Mouse (Mus musculus) hindbrain, embryonic 13.5 days (tissue): ENCODE results near the gene Slc36a3. TPM values are rescaled to one million over a fixed set of nuclear protein-coding genes. Genes with fewer than 3 reads are reported as not detected.

Experiments used
- ATAC-seq: fragments of 200-750 bp; cut with Nextera tagmentation; 2 replicates; pipeline ENCODE4 v1.8.0; 2017; ENCODE audit warnings: moderate TSS enrichment; ENCODE audit not compliant: low FRiP score
- H3K27ac ChIP-seq: fragments of 300-500 bp; sonication (generic); 2 replicates; pipeline ENCODE4 v1.5.1; 2015; ENCODE audit warnings: inconsistent platforms, mild to moderate bottlenecking, moderate library complexity
- H3K27me3 ChIP-seq: fragments of 300-500 bp; sonication (generic); 2 replicates; pipeline ENCODE4 v1.6.1; 2015; ENCODE audit warnings: mild to moderate bottlenecking, inconsistent platforms
- H3K36me3 ChIP-seq: fragments of 300-500 bp; sonication (generic); 2 replicates; pipeline ENCODE4 v1.6.1; 2015; ENCODE audit warnings: mild to moderate bottlenecking, inconsistent platforms
- H3K4me1 ChIP-seq: fragments of 300-500 bp; sonication (generic); replicated peaks from 2 replicates; pipeline ENCODE4 v1.6.1; 2015; ENCODE audit warnings: inconsistent platforms
- H3K4me2 ChIP-seq: fragments of 300-500 bp; sonication (generic); 2 replicates; pipeline ENCODE4 v1.6.1; 2015; ENCODE audit warnings: inconsistent platforms, mild to moderate bottlenecking, moderate library complexity
- H3K4me3 ChIP-seq: fragments of 300-500 bp; sonication (generic); 2 replicates; pipeline ENCODE4 v1.5.1; 2015; ENCODE audit warnings: mild to moderate bottlenecking, inconsistent platforms
- H3K9ac ChIP-seq: fragments of 300-500 bp; sonication (generic); 2 replicates; pipeline ENCODE4 v1.6.1; 2015; ENCODE audit warnings: mild to moderate bottlenecking, inconsistent platforms
- H3K9me3 ChIP-seq: fragments of 300-500 bp; sonication (generic); 2 replicates; pipeline ENCODE4 v1.6.1; 2016; ENCODE audit warnings: inconsistent platforms
- WGBS: fragments of 180-500 bp; shearing (Covaris S2); methylation state at CpG from one replicate; pipeline ENCODE4 v1.1.7; 2015; 5-methylcytosine and 5-hydroxymethylcytosine counted together
- polyA plus RNA-seq: library from polyadenylated mRNA; unstranded; fragments of >200 nt; fragmentation: Nextera tagmentation; extraction: Ambion mirVana; gene quantifications from 2 replicates; pipeline ENCODE4 v1.2.1, GENCODE M21; 2015

The Slc36a3 gene
- polyA plus RNA-seq, 1 experiment from 2014 or later, result not detected

DNA sequence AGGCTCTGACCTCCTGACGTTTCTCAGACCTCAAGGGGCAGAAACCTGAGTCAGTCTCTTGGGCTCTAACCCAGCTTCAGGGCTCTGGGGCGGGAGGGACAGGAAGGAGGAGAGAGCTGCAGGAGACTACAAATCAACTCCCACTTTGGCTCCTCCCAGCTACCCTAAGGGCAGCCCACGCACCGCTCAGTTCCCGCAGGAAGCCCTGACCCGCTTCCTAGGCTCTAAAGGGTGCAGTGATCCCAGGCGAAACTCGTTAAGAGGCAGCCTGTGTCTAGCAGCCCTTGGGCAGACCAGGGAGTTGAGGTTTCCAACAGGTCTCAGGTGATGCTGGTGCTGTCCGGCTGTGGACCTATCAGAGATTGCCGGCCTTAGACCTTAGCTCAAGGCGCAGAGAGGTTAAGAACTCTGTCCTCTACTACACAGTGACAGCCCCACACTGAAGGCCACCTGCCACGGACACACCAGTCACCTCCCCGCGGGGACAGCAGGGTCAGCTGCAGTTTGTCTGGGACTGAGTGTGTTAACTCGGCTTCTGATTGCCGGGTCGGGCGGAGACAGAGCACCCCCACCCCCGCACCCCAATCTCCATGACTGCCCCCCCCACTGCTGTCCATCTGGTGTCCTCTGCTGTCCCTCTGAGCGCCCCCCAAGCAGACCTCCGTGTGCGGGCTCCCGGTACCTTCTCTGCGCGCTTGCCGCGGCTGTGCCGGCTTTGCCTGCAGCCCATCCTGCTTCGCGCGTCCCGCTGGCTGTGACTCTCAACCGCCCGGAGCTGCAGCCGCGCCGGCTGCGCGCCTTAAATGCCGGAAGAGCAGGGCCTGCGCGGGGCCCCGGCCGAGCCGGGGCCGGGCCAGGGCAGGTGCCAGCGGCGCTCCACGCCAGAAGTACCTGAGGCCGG is 73.9 kb downstream of the Slc36a3 start, which contains the start of gene Ccdc69:
Ccdc69 (minus strand) TSS at position 801 of the 901 bp plus-strand sequence.
- peaks cover 31% of the 10 kb centered on the region for H3K27me3 ChIP-seq
- WGBS, result under 1% methylated on average over 50 of the region's 50 CpGs
- H3K4me3 ChIP-seq, result peak within 1 kb of the TSS; percentile 46
- no peaks in the 10 kb centered on the region; the same call in 1 of the 2 replicates for H3K9me3 ChIP-seq
- H3K4me1 ChIP-seq, result peaks cover 20% of the 10 kb centered on the region
- H3K27ac ChIP-seq, result no peak within 1 kb of the TSS
- ATAC-seq, result peak; percentile 71
- H3K36me3 ChIP-seq, result no peaks in the 10 kb centered on the region
- H3K9ac ChIP-seq, result peak within 1 kb of the TSS; percentile 69
- peak within 1 kb of the TSS; percentile 86 for H3K4me2 ChIP-seq

DNA sequence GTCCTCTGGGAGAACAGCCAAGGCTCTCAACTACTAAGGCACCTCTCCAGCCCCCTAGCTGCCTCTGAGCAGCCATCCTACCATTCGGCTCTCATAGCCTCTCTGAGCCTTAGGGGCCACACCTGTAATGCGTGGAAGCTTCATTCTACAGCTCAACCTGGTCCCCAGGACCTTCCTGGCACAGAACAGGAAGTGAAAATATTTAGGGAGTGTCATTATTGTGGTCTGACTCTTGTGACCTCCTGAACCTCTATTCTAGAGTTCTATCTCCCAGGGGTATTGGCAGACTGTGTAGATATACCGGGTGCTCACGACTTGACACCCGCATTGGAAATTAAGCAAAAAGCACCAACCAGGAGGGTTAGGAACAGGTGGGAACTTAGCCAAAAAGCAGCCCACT is 75.3 kb downstream of the Slc36a3 start:
- WGBS, result 85% methylated on average over 5 of the region's 5 CpGs
- no peak for ATAC-seq
- H3K27ac ChIP-seq, result no peak overlapping the region
- peaks cover 31% of the 10 kb centered on the region for H3K27me3 ChIP-seq
- H3K9me3 ChIP-seq, result no peaks in the 10 kb centered on the region
- no peaks in the 10 kb centered on the region for H3K36me3 ChIP-seq
- peaks cover 20% of the 10 kb centered on the region for H3K4me1 ChIP-seq
- no peak overlapping the region for H3K4me3 ChIP-seq
- no peak overlapping the region for H3K4me2 ChIP-seq
- H3K9ac ChIP-seq, result no peak overlapping the region

DNA sequence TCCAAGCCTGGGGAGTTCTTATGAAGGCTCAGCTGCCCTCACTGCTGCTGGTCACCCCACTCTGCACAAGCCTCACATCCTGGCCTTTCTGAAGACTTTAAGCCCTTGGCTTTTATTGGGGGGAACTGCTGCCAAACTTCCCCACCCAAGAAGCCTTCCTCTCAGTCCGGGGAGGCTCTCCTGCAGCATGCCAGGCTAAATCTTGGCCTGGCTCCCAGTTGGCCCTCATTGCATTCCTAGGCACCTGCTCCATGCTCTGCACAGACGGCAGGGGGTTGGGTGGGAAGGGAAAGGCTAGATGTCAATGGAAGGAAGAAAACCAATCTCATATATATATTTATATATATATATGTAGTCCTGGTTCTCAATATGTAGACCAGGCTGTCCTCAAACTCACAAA is 75.9 kb downstream of the Slc36a3 start:
- no peak overlapping the region for H3K27ac ChIP-seq
- ATAC-seq, result no peak
- 59% methylated on average over 2 of the region's 2 CpGs for WGBS

More for the DNA sequence above, 75.9 kb downstream of the Slc36a3 start:
- H3K27me3 ChIP-seq, result peaks cover 31% of the 10 kb centered on the region
- H3K9me3 ChIP-seq, result no peaks in the 10 kb centered on the region
- H3K4me1 ChIP-seq, result peaks cover 20% of the 10 kb centered on the region
- H3K4me2 ChIP-seq, result no peak overlapping the region
- no peak overlapping the region for H3K9ac ChIP-seq
- H3K36me3 ChIP-seq, result no peaks in the 10 kb centered on the region
- no peak overlapping the region for H3K4me3 ChIP-seq

Other genes with a start within 250 kb of the Slc36a3 start
- gene Gpx3, start 249.3 kb downstream of the Slc36a3 start, polyA plus RNA-seq, result 50.2 and 54.0 TPM in 2 replicates
- 19.3 TPM in 2 replicates for gene Tnip1, start 188.8 kb downstream of the Slc36a3 start, polyA plus RNA-seq
- gene Anxa6, start 118.3 kb downstream of the Slc36a3 start, polyA plus RNA-seq, result 59.3 and 61.1 TPM in 2 replicates
- gene Ccdc69, start 73.6 kb downstream of the Slc36a3 start, polyA plus RNA-seq, result 0.22 and 0.31 TPM in 2 replicates
- gene Gm2a, start 53.6 kb downstream of the Slc36a3 start, polyA plus RNA-seq, result 19.2 and 20.3 TPM in 2 replicates
- gene Slc36a2, start 33.4 kb upstream of the Slc36a3 start, polyA plus RNA-seq, result 1.1 and 1.5 TPM in 2 replicates
- 3.2 and 3.5 TPM in 2 replicates for gene Slc36a1, start 52.6 kb upstream of the Slc36a3 start, polyA plus RNA-seq
- gene Fat2, start 184.9 kb upstream of the Slc36a3 start, polyA plus RNA-seq, result 0.05 and 0.13 TPM in 2 replicates